Mouse (Mus musculus) adrenal gland, postnatal 10 days (tissue): ENCODE results near the gene Cyb5rl. TPM values are rescaled to one million over a fixed set of nuclear protein-coding genes. Genes with fewer than 3 reads are reported as not detected.
"Not testable (repeated sequence)": the region's sequence is repeated elsewhere in the genome, so short reads cannot be mapped to it uniquely, and the experiment has no call there.

Experiments
- DNase-seq: peaks from one replicate; pipeline ENCODE4 v3.0.0; 2021; ENCODE audit warnings: mixed read lengths
- total RNA-seq, 2 experiments: library from RNA; stranded (reverse); gene quantifications; 2 replicates each; pipeline ENCODE4 v1.2.3; 2021

Cyb5rl gene
- total RNA-seq, 2 experiments from 2014 or later: 14.8 to 20.1 TPM

GRCm38 (mm10) chr4:107109181-107109580 is 42.4 kb downstream of the Cyb5rl start:
- not testable (repeated sequence) for DNase-seq

- no peak for DNase-seq
Observed at GRCm38 (mm10) chr4:107114278-107114677, 47.5 kb downstream of the Cyb5rl start.

DNA sequence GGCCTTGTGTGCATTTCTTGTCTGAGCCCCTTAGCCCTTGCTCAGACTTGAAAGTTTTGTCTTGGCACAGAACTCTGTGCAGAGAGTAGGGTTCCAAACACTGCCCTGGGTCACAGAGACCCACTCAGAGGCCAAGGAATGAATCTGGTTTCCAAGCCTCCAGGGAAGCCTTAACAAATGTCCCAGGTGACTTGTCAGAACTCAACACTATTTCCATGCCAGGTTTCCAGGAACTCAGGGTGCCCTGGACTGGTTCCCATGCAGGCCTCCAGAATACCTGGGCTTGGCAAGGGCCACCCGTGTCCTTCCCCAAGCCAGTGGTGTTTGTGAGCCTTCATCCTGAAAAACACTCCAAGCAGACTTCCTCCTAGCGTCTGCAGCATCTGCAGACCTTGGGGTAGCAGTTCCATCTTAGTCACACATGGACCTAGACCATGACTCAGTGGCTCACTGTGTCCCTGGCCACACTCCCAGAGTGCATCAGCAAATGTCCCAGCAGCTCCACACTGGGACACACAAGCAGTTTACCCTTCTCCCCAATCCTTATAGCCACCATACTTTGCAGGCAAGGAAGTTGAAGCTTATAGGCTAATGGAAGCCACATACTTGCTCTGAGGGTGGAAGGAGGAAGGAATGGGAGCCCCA is 51.1 kb downstream of the Cyb5rl start:
- peak; percentile 45 for DNase-seq

DNA sequence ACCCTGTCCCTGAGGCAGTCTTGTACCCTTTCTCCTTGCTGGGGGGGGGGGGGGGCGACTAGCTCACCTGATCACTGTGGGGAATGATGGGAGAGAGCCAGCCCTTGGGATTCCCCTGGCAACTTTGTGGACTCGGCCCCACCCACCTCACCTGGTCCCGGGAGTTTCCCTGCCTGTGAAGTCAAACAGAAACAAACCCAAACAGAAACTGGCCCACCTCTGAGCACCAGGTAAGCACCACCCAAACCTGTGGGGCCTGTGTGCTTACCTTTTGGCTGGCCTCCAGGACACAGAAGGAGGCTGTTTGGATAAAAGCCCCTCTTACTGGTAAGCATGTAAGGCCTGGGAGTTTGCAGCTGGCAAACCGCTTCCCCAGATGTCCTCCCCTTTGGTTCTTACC is 52.3 kb downstream of the Cyb5rl start:
- no peak for DNase-seq

DNA sequence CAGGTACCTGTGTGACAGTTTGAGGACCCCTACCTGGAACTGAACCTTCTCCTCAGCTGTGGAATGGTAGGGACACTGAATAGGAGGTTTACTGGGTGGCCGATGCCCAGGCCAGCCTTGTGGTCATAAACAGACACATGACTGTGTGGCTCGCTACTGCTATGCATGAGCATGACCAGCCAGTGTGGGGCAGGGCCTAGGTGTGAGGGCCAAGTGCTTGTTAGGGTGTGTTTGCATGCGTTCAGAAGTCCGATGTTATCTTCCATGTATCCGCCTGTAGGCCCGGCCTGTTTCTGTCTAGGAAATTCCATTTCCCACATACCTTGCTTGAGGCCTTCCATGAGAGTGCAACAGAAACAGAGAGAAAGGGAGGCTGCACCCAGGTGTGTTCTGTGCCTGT is 53.9 kb downstream of the Cyb5rl start:
- no peak for DNase-seq

DNA sequence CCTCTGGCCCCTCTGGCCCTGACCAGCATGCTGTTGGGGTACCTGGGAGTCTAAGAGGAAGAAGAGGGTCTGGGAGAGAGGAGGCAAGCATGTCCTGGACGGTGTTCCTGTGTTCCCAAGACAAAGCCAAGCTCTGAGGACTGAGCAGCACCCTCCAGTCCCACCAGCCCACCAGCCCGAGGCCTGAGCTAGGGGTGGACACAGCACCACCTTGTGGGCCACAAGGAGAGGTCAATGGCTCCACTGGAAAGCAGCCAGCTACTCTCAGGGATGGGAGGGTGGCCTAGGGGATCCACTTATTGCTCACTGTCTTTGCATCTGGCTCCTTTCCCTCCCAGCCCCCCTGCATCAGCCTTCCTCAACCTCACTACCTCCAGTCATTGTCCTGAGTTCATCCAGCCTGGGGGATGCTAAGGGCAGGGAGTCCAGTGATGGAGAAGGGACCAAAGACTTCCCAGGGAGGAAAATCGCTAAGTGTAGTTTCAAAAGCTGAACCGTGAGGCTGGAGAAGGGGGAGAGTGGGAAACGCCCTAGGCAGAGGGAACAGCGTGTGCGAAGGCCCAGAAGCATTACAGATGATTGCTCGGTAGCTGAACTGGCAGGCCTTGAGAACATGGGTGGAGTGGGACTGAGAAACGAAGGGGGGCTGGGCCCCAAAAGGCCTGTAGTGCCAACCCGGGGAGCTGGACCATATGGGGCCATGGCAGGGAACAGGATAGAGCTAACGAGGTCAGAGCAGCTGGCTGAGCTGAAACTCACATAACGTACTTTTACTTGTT is 54.6 kb downstream of the Cyb5rl start:
- peak; percentile 60 for DNase-seq

DNA sequence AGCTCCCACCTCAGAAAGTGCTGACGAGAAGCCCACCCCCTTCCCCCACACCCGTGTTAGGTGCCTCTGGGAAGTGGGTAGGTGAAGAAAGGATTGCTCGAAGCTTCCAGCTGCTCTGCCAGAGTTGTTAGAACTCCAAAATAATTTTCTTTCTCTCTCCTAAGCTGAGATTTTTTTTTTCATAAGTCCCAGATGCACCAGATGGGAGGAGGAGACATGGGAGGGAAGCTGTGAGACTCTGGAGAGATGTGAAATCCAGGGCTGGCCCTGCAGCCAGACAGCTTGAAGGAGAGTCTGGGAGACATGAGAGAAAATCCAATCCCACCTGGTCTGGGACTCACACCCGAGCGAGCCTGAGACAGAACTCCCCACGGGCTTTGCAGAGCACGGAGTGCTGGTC is 57.6 kb downstream of the Cyb5rl start:
- DNase-seq: no peak

- no peak for DNase-seq
Observed at GRCm38 (mm10) chr4:107125101-107125500, 58.3 kb downstream of the Cyb5rl start.

GRCm38 (mm10) chr4:107126389-107126788 is 59.6 kb downstream of the Cyb5rl start:
- DNase-seq: no peak

DNA sequence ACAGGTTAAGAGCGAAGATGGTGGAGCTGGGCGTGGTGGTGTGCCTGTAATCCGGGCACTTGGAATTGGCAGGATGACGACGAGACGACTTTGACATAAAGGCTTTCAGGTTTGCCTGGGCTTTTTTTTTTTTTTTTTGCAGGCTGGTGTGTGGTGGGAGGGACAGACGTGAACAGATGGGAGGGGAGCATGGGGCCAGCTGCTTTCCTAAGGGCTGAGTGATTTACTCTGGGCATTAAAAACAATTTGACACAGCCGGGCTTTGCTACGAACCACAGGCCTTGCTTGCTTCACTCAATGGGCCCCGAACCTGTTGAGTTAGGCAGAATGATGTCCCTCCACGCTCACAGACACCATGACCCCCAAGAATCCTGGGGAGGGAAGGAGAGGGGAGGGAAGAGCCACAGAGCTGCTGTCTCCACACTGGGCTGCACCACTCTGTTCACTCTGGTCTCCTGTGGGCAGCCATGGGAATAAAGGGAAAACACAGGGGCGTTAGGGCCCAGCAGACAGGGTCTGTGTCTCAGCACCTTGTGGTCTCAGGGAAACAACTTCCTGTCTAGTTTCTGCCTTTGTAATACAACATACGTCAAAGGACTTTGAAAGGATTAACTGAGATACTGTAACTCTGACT is 60.2 kb downstream of the Cyb5rl start:
- no peak for DNase-seq

DNA sequence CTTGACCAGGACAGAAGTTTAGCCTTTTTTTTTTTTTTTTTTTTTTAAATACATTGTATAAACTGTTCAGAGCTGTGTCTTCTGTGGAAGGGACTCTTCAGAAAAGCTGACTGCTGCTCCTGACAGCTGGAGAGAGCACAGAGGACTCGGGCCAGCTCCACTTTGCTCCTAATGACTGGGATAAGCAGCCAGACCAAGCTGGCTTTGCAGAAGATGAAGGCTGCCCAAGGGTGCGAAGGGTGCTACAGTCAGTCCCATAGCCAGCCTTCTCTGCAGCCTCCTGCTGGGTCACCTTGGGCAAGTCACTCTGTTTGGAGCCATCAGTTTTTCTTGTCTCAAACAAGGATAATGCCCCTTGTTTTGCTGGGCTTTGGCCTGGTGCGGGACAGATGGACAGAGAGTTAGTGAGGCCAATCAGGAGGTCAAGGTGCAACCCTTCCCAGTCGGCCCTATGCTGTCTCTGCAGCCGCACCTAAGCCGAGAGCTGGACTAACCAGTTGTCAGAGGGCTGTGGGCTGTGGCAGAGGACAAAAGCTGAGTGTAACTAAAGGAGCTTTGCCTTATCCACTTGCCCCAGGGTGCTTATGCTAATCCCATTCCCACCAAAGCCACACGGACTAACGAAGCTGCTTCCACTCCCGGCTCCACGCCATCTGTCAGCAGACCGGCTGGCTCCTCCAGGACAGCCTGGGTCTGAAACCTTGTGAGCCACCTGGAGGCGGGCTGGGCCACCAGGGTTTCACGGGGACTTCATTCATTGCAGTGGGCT is 61.3 kb downstream of the Cyb5rl start:
- DNase-seq: no peak

DNA sequence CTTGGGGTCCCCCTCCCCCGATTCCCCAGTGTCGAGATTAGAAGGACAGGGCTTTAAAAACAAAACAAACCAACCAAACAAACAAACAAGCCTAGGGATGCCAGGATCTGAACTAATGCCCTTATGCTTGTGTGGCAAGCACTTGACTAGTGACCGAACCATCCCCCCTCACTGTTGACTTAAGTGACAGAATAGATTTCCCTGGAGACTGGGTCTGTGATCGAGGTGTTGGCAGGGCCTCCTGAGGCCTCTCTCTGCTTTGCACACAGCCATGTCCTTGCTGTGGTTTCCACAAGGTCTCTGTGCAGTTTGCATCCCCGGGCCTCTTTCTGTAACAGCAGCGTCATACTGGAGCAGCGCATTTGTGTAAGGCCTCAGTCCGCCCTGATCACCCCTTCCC is 62.6 kb downstream of the Cyb5rl start:
- peak; percentile 37 for DNase-seq

DNA sequence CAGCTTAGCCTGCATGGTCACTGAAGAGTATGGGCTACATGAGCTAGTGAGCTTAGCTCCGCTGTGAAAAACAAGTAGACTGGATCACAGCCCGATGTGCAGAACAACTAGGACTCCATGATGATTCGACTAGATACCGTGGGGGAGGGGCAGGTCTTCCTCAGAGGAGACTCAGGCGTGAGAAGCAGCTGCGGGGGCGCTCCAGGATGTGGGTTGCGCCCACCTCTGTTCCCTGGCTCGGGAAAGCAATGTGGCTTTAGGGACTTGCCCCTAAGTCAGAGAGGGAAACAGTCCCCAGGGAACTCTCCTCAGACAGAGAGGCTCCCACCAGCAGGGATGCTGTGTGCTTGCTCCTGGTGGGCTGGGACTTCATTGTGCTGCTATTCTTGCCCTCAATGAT is 63.7 kb downstream of the Cyb5rl start:
- no peak for DNase-seq

DNA sequence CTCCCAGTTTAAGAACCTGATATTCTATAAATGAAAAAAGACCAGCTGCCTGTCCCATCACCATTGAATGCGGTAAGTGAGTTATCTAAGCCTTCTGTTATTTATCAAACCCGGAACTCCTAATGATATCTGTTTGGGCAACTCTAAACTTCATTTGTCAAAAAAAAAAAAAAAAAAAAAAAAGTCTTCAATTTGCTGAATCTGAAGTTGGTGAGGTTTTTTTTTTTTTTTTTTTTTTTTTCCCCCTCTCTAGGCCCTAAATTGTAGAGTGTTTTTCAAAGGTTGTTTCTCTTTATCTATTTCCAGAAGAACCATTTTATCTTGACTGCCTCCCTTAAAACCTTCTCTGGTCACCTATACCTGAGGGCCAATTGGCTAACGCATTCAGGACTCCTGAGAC is 68.1 kb downstream of the Cyb5rl start:
- no peak for DNase-seq

DNA sequence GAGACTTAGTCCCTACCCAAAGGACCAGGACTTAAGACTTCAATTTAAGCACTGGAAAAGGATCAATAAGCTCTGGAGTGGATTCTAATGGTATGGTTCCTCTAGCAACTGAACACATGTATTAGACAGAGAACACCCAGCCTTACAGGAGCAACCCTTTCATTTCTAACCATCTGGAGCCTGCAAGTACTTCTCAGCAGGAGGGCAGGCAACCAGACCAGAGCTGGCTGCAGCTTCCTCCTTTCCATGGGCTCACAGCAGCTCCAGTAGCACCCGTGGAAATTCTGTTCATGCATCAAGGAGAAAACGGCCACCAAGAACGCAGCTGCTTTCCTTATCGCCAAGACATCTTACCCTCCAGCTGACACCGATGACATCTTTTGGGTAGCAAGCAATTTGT is 68.9 kb downstream of the Cyb5rl start:
- no peak for DNase-seq

DNA sequence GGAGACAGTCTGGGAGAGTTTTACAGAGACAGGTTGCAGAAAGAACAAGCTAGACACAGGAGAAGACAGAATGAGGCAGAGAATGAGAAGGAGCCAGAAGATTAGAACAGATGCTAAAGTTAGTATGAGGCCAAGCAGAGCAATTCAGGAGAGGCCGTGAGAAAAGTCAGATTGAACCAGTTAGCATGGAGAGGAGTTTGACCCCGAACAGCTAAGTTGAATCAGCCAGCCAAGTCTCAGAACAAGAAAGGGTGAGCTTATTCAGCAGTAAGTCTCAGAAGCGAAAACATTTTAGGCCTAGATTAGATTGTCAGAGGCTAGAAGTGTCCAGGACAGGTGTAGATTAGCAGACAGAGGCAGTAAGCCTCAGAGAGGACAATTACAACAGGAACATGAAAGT is 69.7 kb downstream of the Cyb5rl start:
- DNase-seq: no peak

Other genes starting within 250 kb of the Cyb5rl start
- 10 to 100 TPM; 50.8 to 69.0 TPM for gene Ssbp3, start 156.3 kb upstream of the Cyb5rl start, total RNA-seq
- 100 to 1,000 TPM in 1 of 2 experiments, 10 to 100 TPM in 1; 99.3 to 119 TPM for gene Mrpl37, start 120 bp upstream of the Cyb5rl start, total RNA-seq
- gene Cdcp2, start 29.9 kb downstream of the Cyb5rl start, total RNA-seq: under 1 TPM in 1 of 2 experiments, not detected in 1; 0.12 TPM
- gene Tmem59, start 111.4 kb downstream of the Cyb5rl start, total RNA-seq: 100 to 1,000 TPM; 288 to 289 TPM
- gene Tceanc2, start 112.1 kb downstream of the Cyb5rl start, total RNA-seq: 10 to 100 TPM; 22.4 to 22.8 TPM
- under 1 TPM in 1 of 2 experiments, not detected in 1; 0.27 TPM for gene Ldlrad1, start 142.2 kb downstream of the Cyb5rl start, total RNA-seq
- 10 to 100 TPM; 29.3 to 29.5 TPM for gene Lrrc42, start 186.5 kb downstream of the Cyb5rl start, total RNA-seq
- gene Hspb11, start 186.6 kb downstream of the Cyb5rl start, total RNA-seq: 10 to 100 TPM; 21.9 to 28.5 TPM
- 10 to 100 TPM in 1 of 2 experiments, 1 to 10 TPM in 1; 9.1 to 12.2 TPM for gene Dio1, start 240.2 kb downstream of the Cyb5rl start, total RNA-seq
- 10 to 100 TPM; 49.3 to 52.6 TPM for gene Yipf1, start 247.4 kb downstream of the Cyb5rl start, total RNA-seq